Mouse (Mus musculus) heart, embryonic 14.5 days (tissue): Measurements from ENCODE around the gene Ascc3. TPM values are rescaled to one million over a fixed set of nuclear protein-coding genes. Genes with fewer than 3 reads are reported as not detected.

ENCODE experiments used
- ATAC-seq: fragments of 200-750 bp; cut with Nextera tagmentation; 2 replicates; pipeline ENCODE4 v1.8.0; 2017; ENCODE audit warnings: low read depth, moderate TSS enrichment; ENCODE audit not compliant: insufficient number of reproducible peaks, insufficient read depth, low FRiP score
- H3K27ac ChIP-seq, 2 experiments: fragments of 200-500 bp in 1 of 2; fragments of 300-500 bp in 1 of 2; sonication (generic) in 1 of 2; replicated peaks in 1 of 2; 2 replicates each; pipeline ENCODE4 v1.5.1; 2012 to 2014; ENCODE audit warnings: low read depth in 2 of 2, low read length in 2 of 2, control low read depth in 1 of 2, mild to moderate bottlenecking in 1 of 2, mixed read lengths in 1 of 2; ENCODE audit not compliant: control insufficient read depth in 1 of 2, insufficient read depth in 1 of 2
- H3K27me3 ChIP-seq: fragments of 300-500 bp; sonication (generic); 2 replicates; pipeline ENCODE4 v1.6.1; 2014; ENCODE audit warnings: mild to moderate bottlenecking, low read length, control low read depth; ENCODE audit not compliant: control insufficient read depth, insufficient read depth
- H3K36me3 ChIP-seq: fragments of 300-500 bp; sonication (generic); 2 replicates; pipeline ENCODE4 v1.6.1; 2014; ENCODE audit warnings: mild to moderate bottlenecking, control low read depth, low read length, mixed read lengths; ENCODE audit not compliant: control insufficient read depth, insufficient read depth
- H3K4me1 ChIP-seq, 2 experiments: fragments of 200-500 bp in 1 of 2; fragments of 300-500 bp in 1 of 2; sonication (generic) in 1 of 2; 2 replicates each; pipeline ENCODE4 v1.6.1; 2012 to 2014; ENCODE audit warnings: low read length in 2 of 2, control low read depth in 1 of 2, mixed read lengths in 1 of 2; ENCODE audit not compliant: control insufficient read depth in 2 of 2, insufficient read depth in 2 of 2
- H3K4me2 ChIP-seq: fragments of 300-500 bp; sonication (generic); 2 replicates; pipeline ENCODE4 v1.6.1; 2014; ENCODE audit warnings: mild to moderate bottlenecking, low read length
- H3K4me3 ChIP-seq, 2 experiments: fragments of 200-500 bp in 1 of 2; fragments of 300-500 bp in 1 of 2; sonication (generic) in 1 of 2; 2 replicates each; pipeline ENCODE4 v1.5.1; 2012 to 2014; ENCODE audit warnings: low read length in 2 of 2, mild to moderate bottlenecking in 2 of 2, control low read depth in 1 of 2, low read depth in 1 of 2, moderate library complexity in 1 of 2; ENCODE audit not compliant: control insufficient read depth in 1 of 2, insufficient read depth in 1 of 2
- H3K9ac ChIP-seq: fragments of 300-500 bp; sonication (generic); 2 replicates; pipeline ENCODE4 v1.6.1; 2014; ENCODE audit warnings: mild to moderate bottlenecking, low read length
- H3K9me3 ChIP-seq: fragments of 300-500 bp; sonication (generic); 2 replicates; pipeline ENCODE4 v1.6.1; 2016; ENCODE audit warnings: low read length, control low read depth; ENCODE audit not compliant: control insufficient read depth
- WGBS: fragments of 180-500 bp; shearing (Covaris S2); extraction: QIAGEN DNeasy Blood & Tissue Kit; methylation state at CpG from one replicate; pipeline ENCODE4 v1.1.7; 2014; 5-methylcytosine and 5-hydroxymethylcytosine counted together
- polyA plus RNA-seq: library from polyadenylated mRNA; unstranded; fragments of >200 nt; fragmentation: Nextera tagmentation; extraction: Ambion mirVana; gene quantifications from 2 replicates; pipeline ENCODE4 v1.2.1, GENCODE M21; 2014

The Ascc3 gene
- polyA plus RNA-seq, 1 experiment from 2014 or later = 19.0 TPM

- Histone ChIP-seq H3K9me3 (no peaks in the 10 kb centered on the region), H3K27me3 (no peaks in the 10 kb centered on the region), H3K36me3 (peaks cover 7% of the 10 kb centered on the region), H3K27ac (no peak overlapping the region), H3K4me2 (no peak overlapping the region), H3K9ac (no peak overlapping the region), H3K4me3 (no peak overlapping the region), H3K4me1 (no peaks in the 10 kb centered on the region)
- no peak for ATAC-seq
- 86% methylated on average over 2 of the region's 2 CpGs for WGBS
Measured at GRCm38 (mm10) chr10:50762984-50763383, 170.5 kb downstream of the Ascc3 start.

GRCm38 (mm10) chr10:50763457-50764310, 171.2 kb downstream of the Ascc3 start:
- H3K4me3 ChIP-seq = no peak overlapping the region
- no peak overlapping the region for H3K9ac ChIP-seq
- WGBS = 80% methylated on average over 7 of the region's 7 CpGs
- H3K9me3 ChIP-seq = no peaks in the 10 kb centered on the region
- ATAC-seq = no peak
- H3K4me2 ChIP-seq = no peak overlapping the region
- no peaks in the 10 kb centered on the region for H3K27me3 ChIP-seq
- H3K27ac ChIP-seq = no peak overlapping the region
- H3K36me3 ChIP-seq = peaks cover 3% of the 10 kb centered on the region; the same call in 1 of the 2 replicates
- H3K4me1 ChIP-seq = no peaks in the 10 kb centered on the region

- no peak overlapping the region for H3K4me3 ChIP-seq
- ATAC-seq = no peak
- H3K27ac ChIP-seq = no peak overlapping the region
- H3K4me2 ChIP-seq = no peak overlapping the region
- WGBS = 68% methylated on average over 2 of the region's 2 CpGs
- no peak overlapping the region for H3K9ac ChIP-seq
- peaks cover 6% of the 10 kb centered on the region; the same call in 1 of the 2 replicates for H3K36me3 ChIP-seq
- H3K9me3 ChIP-seq = no peaks in the 10 kb centered on the region
- no peaks in the 10 kb centered on the region for H3K4me1 ChIP-seq
- no peaks in the 10 kb centered on the region for H3K27me3 ChIP-seq
Measured at GRCm38 (mm10) chr10:50772811-50773210, 180.3 kb downstream of the Ascc3 start.

- WGBS = 68% methylated on average over 2 of the region's 2 CpGs
- Histone ChIP-seq H3K4me1 (no peaks in the 10 kb centered on the region), H3K4me2 (no peak overlapping the region), H3K9me3 (no peaks in the 10 kb centered on the region), H3K36me3 (peaks cover 8% of the 10 kb centered on the region; the same call in 1 of the 2 replicates), H3K4me3 (no peak overlapping the region), H3K27me3 (no peaks in the 10 kb centered on the region), H3K9ac (no peak overlapping the region), H3K27ac (no peak overlapping the region)
- no peak for ATAC-seq
Measured at GRCm38 (mm10) chr10:50773846-50774245, 181.4 kb downstream of the Ascc3 start.

- WGBS = 79% methylated on average over 5 of the region's 5 CpGs
- no peak for ATAC-seq
- H3K27ac ChIP-seq = no peak overlapping the region
Measured at GRCm38 (mm10) chr10:50792840-50793239, 200.4 kb downstream of the Ascc3 start.

GRCm38 (mm10) chr10:50801594-50801993, 209.1 kb downstream of the Ascc3 start:
- H3K27ac ChIP-seq = no peak overlapping the region
- ATAC-seq = no peak
- H3K27me3 ChIP-seq = no peaks in the 10 kb centered on the region
- H3K4me3 ChIP-seq = no peak overlapping the region
- H3K4me2 ChIP-seq = no peak overlapping the region
- H3K9me3 ChIP-seq = no peaks in the 10 kb centered on the region
- H3K9ac ChIP-seq = no peak overlapping the region
- no peaks in the 10 kb centered on the region for H3K36me3 ChIP-seq
- WGBS = 12% methylated on average over 2 of the region's 2 CpGs
- no peaks in the 10 kb centered on the region for H3K4me1 ChIP-seq

More at GRCm38 (mm10) chr10:50792840-50793239, 200.4 kb downstream of the Ascc3 start:
- no peak overlapping the region for H3K4me2 ChIP-seq
- no peak overlapping the region for H3K4me3 ChIP-seq
- H3K27me3 ChIP-seq = no peaks in the 10 kb centered on the region
- no peaks in the 10 kb centered on the region for H3K9me3 ChIP-seq
- H3K36me3 ChIP-seq = no peaks in the 10 kb centered on the region
- H3K4me1 ChIP-seq = no peaks in the 10 kb centered on the region
- no peak overlapping the region for H3K9ac ChIP-seq

GRCm38 (mm10) chr10:50802380-50802779, 209.9 kb downstream of the Ascc3 start:
- Histone ChIP-seq H3K4me2 (no peak overlapping the region), H3K9me3 (no peaks in the 10 kb centered on the region), H3K4me1 (no peaks in the 10 kb centered on the region), H3K9ac (no peak overlapping the region), H3K27ac (no peak overlapping the region), H3K27me3 (no peaks in the 10 kb centered on the region), H3K36me3 (no peaks in the 10 kb centered on the region), H3K4me3 (no peak overlapping the region)
- 84% methylated on average over 2 of the region's 2 CpGs for WGBS
- ATAC-seq = no peak
